Mouse (Mus musculus) heart, adult 2 months (tissue): ENCODE data around the gene Nfatc2.
A peak's percentile ranks its signal among the peaks of the same experiment; 100 is the strongest.

Source experiments
- CTCF ChIP-seq: fragments of 200-600 bp; IDR thresholded peaks from 2 replicates; pipeline ENCODE4 v1.8.1; 2022; ENCODE audit warnings: antibody characterized with exemption, mild to moderate bottlenecking, moderate library complexity
- EP300 ChIP-seq: fragments of 200-500 bp; IDR thresholded peaks from 2 replicates; pipeline ENCODE4 v1.6.1; 2011; ENCODE audit warnings: low read depth, low read length, control low read depth; ENCODE audit not compliant: insufficient read depth
- POLR2A ChIP-seq: fragments of 200-500 bp; IDR thresholded peaks from 2 replicates; pipeline ENCODE4 v1.6.1; 2011; ENCODE audit warnings: mild to moderate bottlenecking, low read depth, low read length, control low read depth; ENCODE audit not compliant: insufficient read depth

GRCm38 (mm10) chr2:168628787-168629186 is 27.3 kb upstream of the Nfatc2 start:
- TF ChIP-seq CTCF, result no peak; the same call in 1 of the 2 replicates
- TF ChIP-seq EP300, result peak; percentile 75; the same call in 1 of the 2 replicates
- TF ChIP-seq POLR2A, result no peak
